Mouse (Mus musculus) hindbrain, embryonic 16.5 days (tissue): ENCODE results near the gene Bcl6. TPM values are rescaled to one million over a fixed set of nuclear protein-coding genes. Genes with fewer than 3 reads are reported as not detected.

Experiments
- ATAC-seq: fragments of 200-750 bp; cut with Nextera tagmentation; 2 replicates; pipeline ENCODE4 v1.8.0; 2017; ENCODE audit warnings: moderate TSS enrichment, moderate library complexity
- H3K27ac ChIP-seq: fragments of 300-500 bp; sonication (generic); 2 replicates; pipeline ENCODE4 v1.5.1; 2014; ENCODE audit warnings: low read depth, mild to moderate bottlenecking, control low read depth, low read length, moderate library complexity
- H3K27me3 ChIP-seq: fragments of 300-500 bp; sonication (generic); replicated peaks from 2 replicates; pipeline ENCODE4 v1.6.1; 2014; ENCODE audit warnings: low read length; ENCODE audit not compliant: control insufficient read depth, insufficient read depth
- H3K36me3 ChIP-seq: fragments of 300-500 bp; sonication (generic); 2 replicates; pipeline ENCODE4 v1.6.1; 2014; ENCODE audit warnings: mild to moderate bottlenecking, low read length, moderate library complexity, mixed read lengths; ENCODE audit not compliant: control insufficient read depth, insufficient read depth
- H3K4me1 ChIP-seq: fragments of 300-500 bp; sonication (generic); 2 replicates; pipeline ENCODE4 v1.6.1; 2014; ENCODE audit warnings: low read depth, low read length; ENCODE audit not compliant: control insufficient read depth, insufficient read depth
- H3K4me2 ChIP-seq: fragments of 300-500 bp; sonication (generic); 2 replicates; pipeline ENCODE4 v1.6.1; 2014; ENCODE audit warnings: mild to moderate bottlenecking, low read length, control low read depth, moderate library complexity
- H3K4me3 ChIP-seq: fragments of 300-500 bp; sonication (generic); 2 replicates; pipeline ENCODE4 v1.5.1; 2014; ENCODE audit warnings: mild to moderate bottlenecking, low read length, control low read depth, moderate library complexity
- H3K9ac ChIP-seq: fragments of 300-500 bp; sonication (generic); 2 replicates; pipeline ENCODE4 v1.6.1; 2014; ENCODE audit warnings: low read depth, mild to moderate bottlenecking, control low read depth, low read length, moderate library complexity
- H3K9me3 ChIP-seq: fragments of 300-500 bp; sonication (generic); 2 replicates; pipeline ENCODE4 v1.6.1; 2014; ENCODE audit warnings: mild to moderate bottlenecking, low read length, moderate library complexity; ENCODE audit not compliant: control insufficient read depth
- WGBS: fragments of 180-500 bp; shearing (Covaris S2); extraction: QIAGEN DNeasy Blood & Tissue Kit; methylation state at CpG from one replicate; pipeline ENCODE4 v1.1.7; 2014; 5-methylcytosine and 5-hydroxymethylcytosine counted together
- polyA plus RNA-seq: library from polyadenylated mRNA; unstranded; fragments of >200 nt; fragmentation: Nextera tagmentation; extraction: Ambion mirVana; gene quantifications from 2 replicates; pipeline ENCODE4 v1.2.1, GENCODE M21; 2015

Gene Bcl6
- polyA plus RNA-seq, 1 experiment from 2014 or later = 0.79 TPM

- H3K9ac ChIP-seq = no peak overlapping the region
- no peak overlapping the region for H3K27ac ChIP-seq
- H3K27me3 ChIP-seq = no peaks in the 10 kb centered on the region
- H3K36me3 ChIP-seq = no peaks in the 10 kb centered on the region
- H3K4me2 ChIP-seq = no peak overlapping the region
- WGBS = 68% methylated on average over 5 of the region's 5 CpGs
- no peak overlapping the region for H3K4me3 ChIP-seq
- no peaks in the 10 kb centered on the region for H3K9me3 ChIP-seq
- ATAC-seq = no peak
- H3K4me1 ChIP-seq = no peaks in the 10 kb centered on the region
Observed at GRCm38 (mm10) chr16:23921697-23922096, 67.0 kb downstream of the Bcl6 start.

DNA sequence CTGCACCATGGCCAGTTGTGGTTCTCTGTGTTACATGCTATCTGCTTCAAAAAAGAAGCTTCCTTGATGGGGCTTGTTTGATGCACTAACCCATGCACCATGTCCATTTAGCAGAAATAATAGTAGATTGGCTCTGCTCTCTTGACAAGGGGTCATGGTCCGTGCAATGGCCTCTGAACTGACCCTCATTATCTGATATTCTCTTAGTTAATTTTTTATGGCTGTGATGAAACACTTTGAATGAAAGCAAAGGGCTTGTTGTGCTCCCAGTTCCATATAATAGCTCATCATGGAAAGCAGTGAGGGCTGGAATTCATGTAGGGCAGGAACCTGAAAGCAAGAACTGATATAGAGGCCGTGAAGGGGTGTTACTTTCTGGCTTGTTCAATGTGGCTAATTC lies 69.2 kb downstream of the Bcl6 start:
- 76% methylated on average over 2 of the region's 2 CpGs for WGBS
- Histone ChIP-seq H3K27ac (no peak overlapping the region), H3K9me3 (no peaks in the 10 kb centered on the region), H3K27me3 (no peaks in the 10 kb centered on the region), H3K4me3 (no peak overlapping the region), H3K4me2 (no peak overlapping the region), H3K36me3 (no peaks in the 10 kb centered on the region), H3K9ac (no peak overlapping the region), H3K4me1 (no peaks in the 10 kb centered on the region)
- ATAC-seq = no peak

Other genes with a start within 250 kb of the Bcl6 start
- gene Sst, start 97.9 kb downstream of the Bcl6 start, polyA plus RNA-seq = 295 and 377 TPM in 2 replicates
- 0.12 TPM in 1 of 2 replicates, not detected in the other for gene Rtp2, start 56.5 kb downstream of the Bcl6 start, polyA plus RNA-seq
- not detected in 2 replicates for gene Gm37419, start 370 bp downstream of the Bcl6 start, polyA plus RNA-seq